Mouse (Mus musculus): ENCODE measurements around the gene Zfp988.
"Not testable (repeated sequence)": the region's sequence is repeated elsewhere in the genome, so short reads cannot be mapped to it uniquely, and the experiment has no call there.

DNA sequence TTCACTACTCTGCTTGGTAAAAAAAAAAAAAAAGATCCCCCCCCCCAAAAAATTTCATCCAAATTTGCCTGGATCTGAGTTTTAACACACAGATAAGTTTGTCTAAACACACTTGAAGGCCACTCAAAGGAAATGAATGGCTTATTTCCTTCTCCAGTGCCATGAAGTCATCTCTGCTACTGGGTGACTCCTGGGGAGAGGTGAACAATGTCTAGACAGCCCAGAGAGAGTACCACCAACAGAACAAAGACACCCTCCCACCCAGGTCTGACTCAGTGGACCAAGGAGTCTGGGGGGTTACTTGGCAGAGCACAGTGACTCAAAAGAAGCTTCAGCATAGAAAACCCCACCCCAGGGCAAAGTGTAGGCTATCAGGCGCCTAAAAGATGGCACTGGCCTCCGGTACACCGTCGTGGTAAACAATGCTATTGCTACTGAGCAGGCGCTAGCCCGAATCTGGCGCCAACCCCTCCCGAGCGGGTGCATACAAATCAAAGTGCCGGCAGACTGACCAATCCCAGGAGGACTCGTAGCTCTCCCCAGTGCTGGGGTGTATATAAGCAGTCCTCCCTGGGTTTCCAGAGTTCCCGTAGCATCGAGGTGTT lies 46.0 kb downstream of the Zfp988 start:
- TF ChIP-seq CTCF (IDR thresholded peaks at IDR 0.05; ENCODE audit: control insufficient read depth, insufficient read depth, insufficient replicate concordance, low read depth, low read length); POLR2A (IDR thresholded peaks at IDR 0.05; ENCODE audit: control insufficient read depth, low read depth, low read length): not testable (repeated sequence)

Data from testis, adult 2 months (tissue).